Mouse (Mus musculus) embryonic fibroblast, embryonic 13.5 days (primary cell): ENCODE measurements around the gene 4930568D16Rik.

Experiments used
- CTCF ChIP-seq: IDR thresholded peaks from 2 replicates; pipeline ENCODE4 v1.5.1; 2011; ENCODE audit warnings: mild to moderate bottlenecking, control low read depth, low read length, moderate library complexity, borderline replicate concordance; ENCODE audit not compliant: insufficient read depth
- POLR2A ChIP-seq: IDR thresholded peaks from 2 replicates; pipeline ENCODE4 v1.6.1; 2011; ENCODE audit warnings: low read depth, mild to moderate bottlenecking, control low read depth, low read length, moderate library complexity

- no peak for TF ChIP-seq POLR2A
- TF ChIP-seq CTCF = no peak
These were observed 18.3 kb downstream of the 4930568D16Rik start for GRCm38 (mm10) chr2:35349184-35349583.
